Mouse (Mus musculus) limb, embryonic 11.5 days (tissue): ENCODE measurements around the gene Fam98c. TPM values are rescaled to one million over a fixed set of nuclear protein-coding genes. Genes with fewer than 3 reads are reported as not detected.

ENCODE experiments used
- ATAC-seq: fragments of 200-750 bp; cut with Nextera tagmentation; 2 replicates; pipeline ENCODE4 v1.8.0; 2017; ENCODE audit warnings: low read depth; ENCODE audit not compliant: insufficient number of reproducible peaks, low FRiP score, low TSS enrichment
- DNase-seq: peaks from one replicate; pipeline ENCODE4 v3.0.0-alpha.2; 2015; ENCODE audit warnings: low spot score
- H3K27ac ChIP-seq: fragments of 300-500 bp; sonication (generic); replicated peaks from 2 replicates; pipeline ENCODE4 v1.5.1; 2014; ENCODE audit warnings: low read depth, mild to moderate bottlenecking, low read length
- H3K27me3 ChIP-seq: fragments of 300-500 bp; sonication (generic); 2 replicates; pipeline ENCODE4 v1.6.1; 2014; ENCODE audit warnings: mild to moderate bottlenecking, low read length, mixed read lengths; ENCODE audit not compliant: control insufficient read depth, insufficient read depth
- H3K36me3 ChIP-seq: fragments of 300-500 bp; sonication (generic); 2 replicates; pipeline ENCODE4 v1.6.1; 2014; ENCODE audit warnings: mild to moderate bottlenecking, low read length, moderate library complexity, mixed read lengths; ENCODE audit not compliant: control insufficient read depth, insufficient read depth
- H3K4me1 ChIP-seq: fragments of 300-500 bp; sonication (generic); 2 replicates; pipeline ENCODE4 v1.6.1; 2014; ENCODE audit warnings: low read length, mixed read lengths; ENCODE audit not compliant: control insufficient read depth, insufficient read depth
- H3K4me2 ChIP-seq: fragments of 300-500 bp; sonication (generic); 2 replicates; pipeline ENCODE4 v1.6.1; 2014; ENCODE audit warnings: low read depth, mild to moderate bottlenecking, moderate library complexity; ENCODE audit not compliant: severe bottlenecking
- H3K4me3 ChIP-seq: fragments of 300-500 bp; sonication (generic); 2 replicates; pipeline ENCODE4 v1.5.1; 2014; ENCODE audit warnings: low read depth, low read length
- H3K9ac ChIP-seq: fragments of 300-500 bp; sonication (generic); 2 replicates; pipeline ENCODE4 v1.6.1; 2014; ENCODE audit warnings: mild to moderate bottlenecking, low read length
- H3K9me3 ChIP-seq: fragments of 300-500 bp; sonication (generic); 2 replicates; pipeline ENCODE4 v1.6.1; 2016; ENCODE audit warnings: low read length; ENCODE audit not compliant: control insufficient read depth
- WGBS: fragments of 180-500 bp; shearing (Covaris S2); extraction: QIAGEN DNeasy Blood & Tissue Kit; methylation state at CpG from one replicate; pipeline ENCODE4 v1.1.7; 2014; 5-methylcytosine and 5-hydroxymethylcytosine counted together
- polyA plus RNA-seq: library from polyadenylated mRNA; unstranded; fragments of >200 nt; fragmentation: Nextera tagmentation; extraction: Ambion mirVana; gene quantifications from 2 replicates; pipeline ENCODE4 v1.2.1, GENCODE M21; 2014

Fam98c gene
- polyA plus RNA-seq, 1 experiment from 2014 or later, result 11.9 TPM

DNA sequence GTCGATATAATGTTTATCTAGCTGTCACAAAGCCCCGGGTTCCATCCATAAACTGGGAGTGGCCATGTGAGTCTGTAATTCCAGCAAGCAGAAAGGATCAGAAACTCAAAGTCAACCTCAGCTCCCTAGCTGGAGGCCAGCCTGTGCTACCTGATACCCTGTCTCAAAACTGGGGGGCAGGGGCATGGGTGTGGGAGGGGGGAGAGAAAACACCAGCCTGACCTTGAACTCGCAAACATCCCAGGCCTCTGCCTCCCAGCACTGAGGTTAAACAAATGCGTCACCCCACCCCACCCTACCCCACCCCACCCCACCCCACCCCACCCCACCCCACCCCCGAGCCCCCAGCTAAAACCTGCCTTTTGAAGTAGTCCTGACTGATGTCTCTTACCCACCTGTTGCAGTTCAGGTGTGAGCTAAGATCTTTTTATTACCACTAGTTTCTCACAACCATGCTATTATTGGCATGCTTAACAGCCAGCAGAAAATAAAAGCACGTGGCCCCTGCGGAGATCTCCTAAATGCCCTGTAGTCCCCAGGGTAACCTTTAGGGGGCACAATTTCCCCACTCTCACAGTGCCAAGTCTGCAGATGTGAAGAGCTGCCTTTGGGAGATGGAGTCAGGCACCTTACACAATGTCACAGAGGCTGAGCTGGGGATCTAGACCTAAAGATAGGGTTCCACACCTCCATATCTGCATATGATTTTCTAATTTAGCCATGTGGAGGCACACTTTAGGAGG is 29.7 kb downstream of the Fam98c start:
- Histone ChIP-seq H3K4me3 (no peak overlapping the region), H3K36me3 (no peaks in the 10 kb centered on the region), H3K4me1 (peaks cover 3% of the 10 kb centered on the region), H3K9ac (no peak overlapping the region), H3K9me3 (no peaks in the 10 kb centered on the region), H3K4me2 (no peak overlapping the region), H3K27ac (no peak overlapping the region), H3K27me3 (no peaks in the 10 kb centered on the region)
- no peak for ATAC-seq
- WGBS, result 25% methylated on average over 7 of the region's 7 CpGs
- DNase-seq, result peak; percentile 78

DNA sequence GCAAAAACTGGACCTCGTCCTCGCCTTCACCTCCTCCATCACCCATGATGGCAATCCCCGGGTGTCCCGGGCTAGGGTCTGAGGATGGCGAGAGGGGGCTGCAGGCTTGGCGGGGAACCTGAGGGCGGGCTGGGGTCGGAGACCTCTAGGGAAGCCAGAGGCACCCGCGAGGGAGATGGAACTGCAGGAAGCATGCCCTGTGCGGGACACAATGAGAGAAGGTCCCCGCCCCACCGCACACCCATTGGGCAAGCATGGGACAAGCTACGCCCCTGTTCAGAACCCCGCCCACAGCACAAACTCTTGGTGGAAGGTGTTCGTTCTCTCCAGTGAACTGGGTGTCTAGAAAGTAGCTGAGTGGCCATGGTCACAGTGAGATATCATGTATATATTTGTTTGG is 31.1 kb downstream of the Fam98c start, which contains the start of gene Ryr1:
Ryr1 (minus strand) TSS at position 210 of the 400 bp plus-strand sequence.
- H3K4me1 ChIP-seq, result peaks cover 3% of the 10 kb centered on the region
- peak within 1 kb of the TSS; percentile 74 for H3K4me2 ChIP-seq
- no peaks in the 10 kb centered on the region for H3K9me3 ChIP-seq
- no peaks in the 10 kb centered on the region for H3K27me3 ChIP-seq
- WGBS, result 0% methylated on average over 16 of the region's 16 CpGs
- ATAC-seq (peak; percentile 81; the same call in 1 of the 2 replicates), DNase-seq (peak; percentile 82)
- peak within 1 kb of the TSS; percentile 36 for H3K4me3 ChIP-seq
- H3K27ac ChIP-seq, result no peak within 1 kb of the TSS
- H3K9ac ChIP-seq, result peak within 1 kb of the TSS; percentile 61
- H3K36me3 ChIP-seq, result no peaks in the 10 kb centered on the region

DNA sequence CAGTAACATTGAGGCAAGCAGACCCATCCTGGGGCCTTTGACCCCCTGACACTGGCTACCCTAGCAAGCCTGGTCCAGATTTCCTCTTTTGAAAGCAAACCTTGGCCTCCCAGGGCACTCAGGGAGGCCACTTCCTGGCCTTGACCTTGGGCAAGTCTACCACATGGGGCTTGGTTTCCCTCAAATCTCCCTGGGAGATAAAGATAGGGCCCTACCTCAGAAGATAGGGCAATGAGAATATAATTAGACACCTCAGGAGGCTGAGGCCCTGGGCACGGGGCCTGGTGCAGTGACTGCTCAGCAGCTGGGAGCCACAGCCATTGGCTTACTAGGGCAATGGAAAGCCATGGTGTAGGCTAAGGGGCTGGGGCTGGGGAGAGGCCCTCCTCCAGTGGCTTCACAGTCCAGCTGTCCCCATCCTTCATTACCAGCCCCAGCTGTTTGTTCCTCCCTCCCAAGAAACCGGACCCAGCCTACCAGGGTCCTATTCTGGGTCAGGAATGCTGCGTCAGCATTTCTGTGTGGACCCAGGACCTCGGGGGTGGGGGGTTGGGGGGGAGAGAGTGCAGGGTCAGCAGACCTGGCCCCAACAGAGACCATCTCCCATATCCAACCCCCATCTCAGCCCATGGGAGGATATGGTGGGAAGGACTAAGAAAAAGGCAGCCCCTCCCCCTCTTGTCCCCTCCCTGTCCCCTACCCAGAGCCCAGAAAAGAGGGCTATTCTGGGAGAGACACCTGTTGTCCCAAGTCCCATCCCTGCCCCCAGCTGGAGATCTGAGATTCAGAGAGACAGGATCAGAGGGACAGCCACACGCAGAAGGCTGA is 32.3 kb downstream of the Fam98c start:
- ATAC-seq (peak; percentile 46; the same call in 1 of the 2 replicates), DNase-seq (no peak)
- Histone ChIP-seq H3K36me3 (no peaks in the 10 kb centered on the region), H3K4me2 (peak overlapping the region; percentile 74), H3K27ac (no peak overlapping the region), H3K4me1 (peaks cover 3% of the 10 kb centered on the region), H3K9me3 (no peaks in the 10 kb centered on the region), H3K9ac (no peak overlapping the region), H3K27me3 (no peaks in the 10 kb centered on the region), H3K4me3 (peak overlapping the region; percentile 36)
- 51% methylated on average over 5 of the region's 5 CpGs for WGBS

DNA sequence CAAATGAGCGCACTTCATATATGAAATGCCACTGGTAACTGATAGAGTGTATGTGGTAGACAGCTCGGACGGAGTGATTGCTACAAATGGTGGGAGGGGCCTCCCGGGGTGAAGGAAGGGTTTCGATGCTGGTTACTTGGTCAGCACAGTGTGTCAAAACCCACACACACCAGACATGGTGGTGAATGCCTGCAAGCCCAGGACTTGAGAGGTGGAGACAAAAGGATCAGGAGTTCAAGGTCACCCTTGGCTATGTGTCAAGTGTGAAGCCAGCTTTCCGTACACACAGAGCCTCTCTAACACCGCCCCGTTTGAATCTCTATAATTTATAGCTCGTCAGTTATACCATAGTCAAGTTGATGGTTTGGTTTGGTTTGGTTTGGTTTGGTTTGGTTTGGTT is 33.2 kb downstream of the Fam98c start:
- Histone ChIP-seq H3K27me3 (no peaks in the 10 kb centered on the region), H3K9me3 (no peaks in the 10 kb centered on the region), H3K27ac (no peak overlapping the region), H3K9ac (no peak overlapping the region), H3K36me3 (no peaks in the 10 kb centered on the region), H3K4me2 (no peak overlapping the region), H3K4me1 (peaks cover 5% of the 10 kb centered on the region), H3K4me3 (no peak overlapping the region)
- no peak for DNase-seq
- no peak for ATAC-seq
- 92% methylated on average over 9 of the region's 9 CpGs for WGBS

DNA sequence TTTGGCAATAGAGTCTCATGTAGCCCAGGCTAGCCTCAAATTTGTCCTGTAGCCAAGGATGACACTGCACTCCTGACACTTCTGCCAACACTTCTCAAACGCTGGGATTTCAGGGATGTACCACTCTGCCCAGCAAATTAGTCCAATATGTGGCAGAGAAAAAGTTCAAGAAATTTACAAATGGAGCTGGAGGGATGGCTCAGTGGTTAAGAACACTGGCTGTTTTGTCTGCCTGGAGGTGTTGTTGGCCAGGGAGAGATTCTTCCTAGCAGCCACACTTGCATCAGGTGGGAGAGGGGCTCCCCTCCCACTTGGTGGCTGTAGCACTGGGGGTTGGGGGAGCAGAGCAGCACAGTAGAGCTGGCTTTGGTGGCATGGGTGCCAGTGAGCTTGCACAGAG is 36.5 kb downstream of the Fam98c start:
- Histone ChIP-seq H3K4me1 (peaks cover 5% of the 10 kb centered on the region), H3K9ac (no peak overlapping the region), H3K4me2 (no peak overlapping the region), H3K27me3 (no peaks in the 10 kb centered on the region), H3K36me3 (no peaks in the 10 kb centered on the region), H3K9me3 (no peaks in the 10 kb centered on the region), H3K27ac (no peak overlapping the region), H3K4me3 (no peak overlapping the region)
- ATAC-seq, result no peak
- DNase-seq, result no peak
- 50% methylated on average over 1 of the region's 1 CpGs for WGBS

DNA sequence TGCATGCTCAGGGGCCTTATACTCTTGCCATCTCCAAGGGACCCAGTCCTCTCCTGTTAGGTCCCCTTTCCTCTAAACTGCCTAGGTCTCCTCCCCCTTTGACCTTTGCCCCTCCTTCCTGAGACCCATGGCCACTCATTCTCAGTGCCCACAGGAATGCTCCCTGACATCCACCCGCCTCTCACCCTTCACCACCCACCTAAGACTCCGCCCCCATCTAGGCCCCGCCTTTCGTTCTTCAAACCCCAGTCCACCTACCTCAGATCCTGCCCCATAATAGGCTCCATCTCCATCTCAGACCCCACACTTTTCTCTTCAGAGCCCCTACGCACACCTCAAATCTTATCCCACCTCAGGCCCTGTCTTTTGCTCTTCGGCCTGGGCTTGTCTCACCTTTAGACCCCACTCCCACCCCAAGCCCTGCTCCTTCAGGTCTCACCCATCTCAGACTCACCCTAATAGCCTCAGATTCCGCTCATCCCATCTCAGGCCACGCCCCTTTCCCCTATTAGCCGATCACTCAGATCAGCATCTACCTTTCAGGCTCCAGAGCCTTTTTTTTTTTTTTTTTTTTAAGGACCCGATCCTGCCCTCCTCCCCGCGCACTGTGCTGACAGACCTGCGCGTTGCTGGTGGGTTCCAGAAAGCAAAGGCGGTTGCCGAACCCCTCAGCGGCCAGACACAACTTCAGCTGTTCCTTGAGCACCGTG is 37.7 kb downstream of the Fam98c start:
- Histone ChIP-seq H3K27me3 (no peaks in the 10 kb centered on the region), H3K9me3 (no peaks in the 10 kb centered on the region), H3K36me3 (no peaks in the 10 kb centered on the region), H3K4me2 (no peak overlapping the region), H3K9ac (0 out of 2 replicates have a peak overlapping the region, but pooled peaks have one; percentile 7), H3K27ac (no peak overlapping the region), H3K4me3 (no peak overlapping the region), H3K4me1 (0 out of 2 replicates have a peak, but pooled peaks cover 2% of the 10 kb centered on the region)
- DNase-seq (no peak), ATAC-seq (no peak)
- WGBS, result 10% methylated on average over 18 of the region's 18 CpGs

DNA sequence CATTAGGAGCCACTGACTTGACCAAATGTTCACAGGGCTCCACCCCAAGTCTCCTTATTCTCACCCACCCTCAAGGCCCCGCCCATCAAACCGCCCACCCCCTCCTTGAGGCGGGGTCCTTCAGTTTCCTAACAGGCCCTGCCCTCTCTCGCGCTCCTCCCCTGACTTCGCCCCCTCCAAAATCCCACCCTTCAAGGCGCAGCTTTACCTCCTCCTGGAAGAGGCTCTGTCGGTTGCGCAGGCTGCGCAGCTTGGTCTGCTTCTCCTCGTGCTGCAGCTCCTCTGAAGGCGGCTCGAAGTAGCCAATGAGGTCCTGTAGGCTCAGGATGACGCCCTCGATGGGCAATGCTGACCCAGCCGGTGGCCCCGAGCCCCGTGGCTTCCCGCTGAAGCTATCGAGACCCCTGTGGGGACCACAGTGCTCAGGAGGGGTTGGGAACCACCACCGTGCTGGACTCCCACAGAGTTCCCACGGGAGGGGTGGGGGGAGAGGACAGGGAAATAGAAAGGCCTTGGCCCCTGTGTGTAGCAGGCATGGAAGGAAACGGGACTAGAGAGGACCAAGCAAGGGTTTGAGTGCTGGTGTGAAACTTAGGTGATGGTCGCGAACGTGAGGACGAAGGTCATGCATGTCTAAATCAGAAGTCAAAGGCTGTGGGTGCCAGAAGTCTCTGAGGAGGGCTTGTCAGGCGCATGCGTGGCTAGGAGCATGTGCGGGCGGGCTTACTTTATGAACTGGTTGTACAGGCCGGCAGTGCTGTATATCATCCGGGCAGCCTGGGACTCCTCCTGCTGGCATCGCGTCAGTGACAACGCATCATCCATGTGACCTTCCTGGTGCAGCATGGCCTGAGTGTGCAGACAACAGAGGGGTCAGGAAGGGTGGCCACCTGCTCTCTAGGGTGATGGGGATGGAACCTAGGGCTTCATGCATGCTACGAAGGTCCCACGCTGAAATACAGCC is 46.8 kb downstream of the Fam98c start:
- Histone ChIP-seq H3K27ac (no peak overlapping the region), H3K36me3 (no peaks in the 10 kb centered on the region), H3K9me3 (no peaks in the 10 kb centered on the region), H3K9ac (peak overlapping the region; percentile 49), H3K27me3 (no peaks in the 10 kb centered on the region), H3K4me3 (no peak overlapping the region), H3K4me1 (peaks cover 10% of the 10 kb centered on the region), H3K4me2 (peak overlapping the region; percentile 45)
- DNase-seq, result peak; percentile 72
- 26% methylated on average over 38 of the region's 38 CpGs for WGBS
- ATAC-seq, result peak; percentile 79
